Mouse (Mus musculus) monocyte, adult 2 months (primary cell): Measurements from ENCODE around the gene Zfp458.
"Not testable (repeated sequence)": the region's sequence is repeated elsewhere in the genome, so short reads cannot be mapped to it uniquely, and the experiment has no call there.

Source experiments
- DNase-seq, 2 experiments: peaks; one replicate each; pipeline ENCODE4 v3.0.0; 2022; ENCODE audit warnings: low spot score in 2 of 2, low read depth in 1 of 2

Zfp458 gene

GRCm38 (mm10) chr13:67278314-67278713, at the start of gene Zfp458:
Gene Zfp458, minus strand, starts transcription at chr13:67278466.
- no peak for DNase-seq

GRCm38 (mm10) chr13:67306718-67307117, 28.5 kb upstream of the Zfp458 start:
- DNase-seq = no peak

GRCm38 (mm10) chr13:67305822-67306672, 27.8 kb upstream of the Zfp458 start, which contains the start of gene Zfp457:
Gene Zfp457, minus strand, starts transcription at chr13:67306485.
- peak; percentile 59 to 75 for DNase-seq

DNA sequence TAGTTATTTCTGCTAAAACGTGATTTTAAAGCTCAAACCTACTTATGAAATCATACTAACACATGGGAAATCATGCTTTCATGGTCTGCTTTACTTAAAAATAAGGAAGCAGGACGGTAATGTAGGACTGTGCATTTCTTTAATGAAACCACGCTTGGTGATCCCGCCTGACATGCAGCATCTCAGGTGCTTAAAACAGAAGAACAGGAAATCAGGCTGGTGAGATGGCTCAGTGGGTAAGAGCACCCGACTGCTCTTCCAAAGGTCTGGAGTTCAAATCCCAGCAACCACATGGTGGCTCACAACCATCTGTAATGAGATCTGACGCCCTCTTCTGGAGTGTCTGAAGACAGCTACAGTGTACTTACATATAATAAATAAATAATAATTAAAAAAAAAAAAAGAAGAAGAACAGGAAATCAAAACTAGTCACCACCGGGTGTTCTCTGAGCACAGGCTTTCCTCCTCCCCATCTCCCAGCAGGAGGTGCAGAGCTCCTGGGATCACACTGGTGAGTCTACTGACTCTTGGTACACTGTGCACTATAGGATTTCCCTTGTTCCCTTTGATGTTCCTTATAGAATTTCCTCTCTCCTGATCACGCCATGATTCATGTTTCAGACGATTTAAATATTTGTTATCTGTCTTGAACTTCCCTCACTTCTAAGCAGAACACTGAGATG, 8.7 kb downstream of the Zfp458 start:
- DNase-seq = not testable (repeated sequence)

- peak; percentile 30 to 50 for DNase-seq
These were observed 9.5 kb downstream of the Zfp458 start for GRCm38 (mm10) chr13:67268568-67269369.

DNA sequence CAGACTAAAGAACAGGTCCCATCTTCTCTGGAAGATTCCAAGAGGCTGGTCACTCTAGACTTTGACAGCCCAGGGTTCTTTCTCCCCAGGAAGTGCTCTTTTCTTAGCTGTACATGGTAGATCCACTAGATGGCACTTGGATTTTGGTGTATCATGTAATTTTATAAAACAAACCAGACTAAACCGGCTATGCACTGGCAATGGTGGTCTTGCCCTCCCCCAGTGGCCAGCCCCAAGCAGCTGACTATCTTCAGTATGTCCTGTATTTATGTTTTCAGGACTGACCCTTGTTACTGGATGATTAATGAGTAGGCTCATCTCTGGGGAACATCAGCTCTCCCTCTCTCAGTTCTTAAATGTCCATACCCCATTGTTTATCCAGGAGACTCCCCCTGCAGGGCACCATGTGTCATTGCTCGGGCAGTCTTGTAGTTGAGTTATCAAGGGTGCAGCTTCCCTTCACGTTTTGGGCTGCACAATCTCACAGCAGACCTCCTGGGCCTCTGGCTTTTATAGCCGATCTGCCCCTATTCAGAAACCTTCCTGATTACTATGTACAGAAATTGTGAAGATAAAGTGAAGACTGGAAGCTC, 64.2 kb downstream of the Zfp458 start:
- no peak for DNase-seq
